Mouse (Mus musculus) megakaryocyte, embryonic 14.5 days (primary cell): ENCODE data around the gene Pax4.

Source experiments
- FLI1 ChIP-seq: IDR thresholded peaks from 2 replicates; pipeline ENCODE4 v1.6.1; 2012; ENCODE audit warnings: low read length, inconsistent platforms, mixed read lengths
- GATA1 ChIP-seq: IDR thresholded peaks from 3 replicates; pipeline ENCODE4 v1.6.1; 2012; ENCODE audit warnings: mixed read lengths, low read length, inconsistent platforms, borderline replicate concordance

GRCm38 (mm10) chr6:28471284-28472035 is 22.3 kb upstream of the Pax4 start:
- TF ChIP-seq GATA1 (no peak), FLI1 (no peak)
